Mouse (Mus musculus): Measurements from ENCODE around the gene Mfsd5.

Gene Mfsd5

GRCm38 (mm10) chr15:102279092-102279782 lies at the start of gene Mfsd5:
TSS of gene Mfsd5 (plus strand) at chr15:102279454.
- peak; percentile 97 for DNase-seq (ENCODE audit: low spot score)

DNA sequence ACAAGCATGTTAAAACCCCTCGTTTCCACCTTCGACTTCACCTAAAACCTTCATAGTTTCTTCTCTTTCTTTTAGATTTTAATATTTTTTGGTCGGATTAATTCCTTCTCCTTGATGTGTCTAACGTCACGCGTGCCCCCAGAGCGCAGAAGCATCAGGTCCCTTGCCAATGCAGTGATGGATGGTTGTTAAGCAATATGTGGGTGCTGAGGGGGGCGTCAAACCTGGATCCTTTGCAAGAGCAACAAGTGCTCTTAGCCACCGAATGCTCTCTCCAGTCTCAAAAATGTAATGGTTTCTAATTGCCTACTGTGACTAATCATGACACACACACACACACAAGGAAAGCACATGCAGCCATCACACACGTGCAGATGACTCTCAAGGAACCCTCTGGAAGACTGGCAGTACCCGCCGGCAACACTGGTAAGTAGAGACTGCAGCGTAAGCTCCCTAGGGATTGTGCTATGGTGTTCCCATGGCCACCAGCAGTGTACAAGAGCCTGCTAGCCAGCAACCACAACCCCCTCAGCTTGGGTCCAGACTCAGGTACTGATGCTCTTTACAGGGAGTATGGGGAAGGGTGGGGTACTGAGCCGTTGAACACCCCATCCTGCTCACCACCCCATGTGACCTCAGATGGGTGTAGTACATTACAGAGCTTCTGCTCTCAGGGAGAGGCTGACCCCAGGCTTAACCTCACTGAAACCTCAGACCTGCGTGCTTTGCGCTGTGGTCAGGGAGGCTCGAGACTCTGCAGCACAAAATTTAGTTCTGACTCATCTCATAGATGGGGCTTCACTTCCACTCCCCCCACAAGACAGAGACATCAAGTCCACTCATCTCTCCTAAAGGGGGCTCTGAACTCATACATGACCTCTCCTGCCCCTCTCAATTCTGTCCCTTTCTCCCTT lies 48.6 kb upstream of the Mfsd5 start:
- DNase-seq (ENCODE audit: low spot score): peak; percentile 60

DNA sequence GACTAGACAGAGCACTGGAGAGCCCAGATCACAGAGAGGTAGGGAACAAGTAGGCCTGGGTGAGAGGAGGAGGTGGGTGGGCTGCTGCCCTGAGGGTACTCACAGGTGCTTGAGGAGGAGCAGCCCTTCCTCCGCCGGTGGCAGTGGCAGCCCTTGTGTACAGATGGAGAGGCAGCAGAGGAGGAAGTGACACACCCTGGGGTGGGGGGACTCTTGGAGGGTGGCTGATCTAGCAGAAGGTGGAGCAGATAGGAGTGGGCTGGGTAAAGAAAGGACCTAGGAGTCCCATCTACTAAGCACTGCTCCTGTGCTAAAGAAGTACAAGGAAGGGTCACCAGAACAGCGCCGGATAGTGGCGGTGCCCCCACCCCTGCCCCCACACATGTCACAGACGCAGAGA lies 47.5 kb upstream of the Mfsd5 start, which contains the start of gene Itgb7:
Itgb7 (minus strand) TSS at position 197 of the 400 bp plus-strand sequence.
- DNase-seq (ENCODE audit: low spot score): no peak

DNA sequence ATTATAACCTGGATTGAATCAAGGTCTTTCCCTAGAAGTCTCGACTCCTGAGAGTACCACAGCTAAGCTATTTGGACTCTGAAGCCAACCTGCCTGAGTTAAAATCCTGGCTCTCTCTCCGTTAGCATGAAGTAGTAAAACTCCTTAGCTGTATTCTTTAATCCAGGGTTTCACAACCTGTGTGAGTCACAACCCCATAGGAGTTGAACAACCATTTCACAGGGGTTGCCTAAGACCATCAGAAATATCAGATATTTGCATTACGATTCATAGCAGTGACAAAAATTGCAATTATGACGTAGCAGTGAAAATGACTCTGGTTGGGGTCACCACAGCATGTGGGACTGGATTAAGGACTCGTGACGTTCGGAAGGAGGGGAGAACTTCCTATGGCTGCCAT lies 46.5 kb upstream of the Mfsd5 start:
- DNase-seq (ENCODE audit: low spot score): no peak

DNA sequence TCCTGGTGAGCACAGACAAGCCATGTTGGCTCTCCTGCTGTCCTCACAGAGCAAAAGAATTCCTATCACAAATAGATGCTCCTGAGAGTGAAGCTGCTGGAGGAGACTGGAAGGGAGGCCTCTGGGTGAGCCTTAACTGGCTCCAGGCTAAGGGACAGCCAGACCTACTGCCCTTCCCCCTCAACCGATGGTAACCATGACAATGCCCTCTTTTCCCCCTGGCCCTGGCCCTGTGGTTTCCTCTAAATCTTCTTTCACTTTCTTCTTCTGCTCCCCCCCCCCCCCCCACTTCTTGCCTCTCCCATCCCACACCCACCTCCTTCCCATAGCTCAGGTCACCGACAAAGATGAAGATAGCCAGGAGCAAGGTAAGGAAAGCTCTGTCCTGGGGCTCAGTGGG lies 45.4 kb upstream of the Mfsd5 start:
- DNase-seq (ENCODE audit: low spot score): no peak

- DNase-seq (ENCODE audit: low spot score): no peak
These were observed 43.8 kb upstream of the Mfsd5 start for GRCm38 (mm10) chr15:102235371-102236027.

GRCm38 (mm10) chr15:102238543-102239259 lies 40.6 kb upstream of the Mfsd5 start:
- DNase-seq (ENCODE audit: low spot score): no peak

DNA sequence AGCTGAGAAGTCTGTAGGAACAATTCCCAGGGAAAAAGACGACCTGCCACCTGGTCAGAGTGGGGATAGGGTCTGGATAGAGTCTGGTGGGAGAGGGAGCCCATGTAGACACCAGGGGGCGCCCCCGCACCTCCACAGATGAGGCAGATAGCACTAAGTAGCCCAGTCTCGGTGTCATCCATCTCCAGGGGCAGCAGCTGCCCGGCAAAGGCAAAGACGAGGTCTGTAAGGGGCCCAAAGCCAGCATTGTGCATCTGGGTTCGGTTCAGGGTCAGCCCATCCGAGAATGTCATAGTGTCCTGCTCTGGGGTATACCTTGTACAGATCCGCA lies 40.0 kb upstream of the Mfsd5 start:
- peak; percentile 92 for DNase-seq (ENCODE audit: low spot score)

- DNase-seq (ENCODE audit: low spot score): no peak
These were observed 39.4 kb upstream of the Mfsd5 start for GRCm38 (mm10) chr15:102239851-102240250.

DNA sequence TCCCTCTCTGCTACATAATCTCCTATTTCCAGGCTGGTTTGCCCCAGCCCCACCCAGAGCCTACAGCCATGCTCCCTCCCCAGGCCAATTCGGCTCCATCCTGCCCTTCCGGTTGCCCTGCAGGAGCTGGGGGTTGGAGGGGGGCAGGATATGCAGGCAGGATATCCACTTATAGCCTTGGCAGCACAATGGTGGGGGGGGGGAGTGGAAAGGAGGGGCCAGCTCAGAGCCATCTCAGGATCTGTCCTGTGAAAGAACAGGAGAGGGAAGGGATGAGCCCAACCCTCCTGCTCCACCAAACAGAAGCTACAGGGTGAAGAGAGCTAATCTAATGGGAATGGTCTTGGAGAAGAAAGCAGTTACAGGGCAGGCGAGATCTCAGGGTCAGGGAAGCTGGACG lies 38.6 kb upstream of the Mfsd5 start:
- no peak for DNase-seq (ENCODE audit: low spot score)

GRCm38 (mm10) chr15:102242404-102243228 lies 36.6 kb upstream of the Mfsd5 start:
- no peak for DNase-seq (ENCODE audit: low spot score)

DNA sequence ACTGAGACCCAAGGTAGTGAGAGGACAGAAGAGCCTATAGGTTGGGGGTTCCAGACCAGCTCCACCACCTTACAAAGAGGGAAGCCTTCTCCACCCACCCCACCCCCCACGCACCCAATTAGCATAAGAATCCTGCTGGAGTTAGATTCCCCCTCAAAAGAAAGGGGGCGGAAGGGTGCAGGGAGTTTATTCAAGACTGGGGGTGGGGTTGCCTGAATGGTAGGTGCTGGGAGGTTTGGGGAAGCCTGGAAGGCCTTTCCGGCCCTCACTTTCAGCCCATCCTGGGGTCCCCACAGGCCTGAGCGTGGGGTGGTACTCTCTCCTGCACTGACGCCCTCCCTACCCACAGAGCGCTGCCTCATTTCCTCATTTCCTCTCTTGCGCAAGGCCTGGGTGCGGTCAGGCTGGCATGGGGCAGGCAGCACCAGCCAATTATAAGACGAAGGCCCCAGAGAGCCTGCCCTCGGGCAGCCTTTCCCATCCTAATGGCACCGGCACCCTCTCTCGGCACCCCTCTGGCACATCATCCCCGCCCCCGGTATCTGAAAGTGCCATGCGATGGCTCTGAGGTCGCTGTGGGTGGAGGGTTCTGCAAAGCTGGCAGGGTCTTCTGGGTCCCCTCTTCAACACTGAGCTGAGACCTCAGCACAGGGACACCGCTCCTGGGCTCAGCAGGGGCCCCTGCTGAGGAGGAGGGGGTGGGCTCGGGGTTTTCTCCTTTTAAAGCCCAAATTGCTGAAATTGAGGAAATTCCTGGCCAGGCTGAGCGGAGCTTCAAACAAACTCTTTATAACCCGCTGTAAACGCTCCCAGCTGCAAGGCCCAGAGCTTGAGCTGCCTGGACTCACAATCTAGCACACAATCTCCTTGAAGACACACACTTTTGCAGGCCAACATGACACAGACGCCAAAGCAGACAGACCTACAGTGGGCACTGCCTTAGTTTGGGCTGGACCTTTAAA lies 35.7 kb upstream of the Mfsd5 start:
- DNase-seq (ENCODE audit: low spot score): peak; percentile 67

- DNase-seq (ENCODE audit: low spot score): no peak
These were observed 34.7 kb upstream of the Mfsd5 start for GRCm38 (mm10) chr15:102244306-102245191.

- no peak for DNase-seq (ENCODE audit: low spot score)
These were observed 33.8 kb upstream of the Mfsd5 start for GRCm38 (mm10) chr15:102245461-102245881.

DNA sequence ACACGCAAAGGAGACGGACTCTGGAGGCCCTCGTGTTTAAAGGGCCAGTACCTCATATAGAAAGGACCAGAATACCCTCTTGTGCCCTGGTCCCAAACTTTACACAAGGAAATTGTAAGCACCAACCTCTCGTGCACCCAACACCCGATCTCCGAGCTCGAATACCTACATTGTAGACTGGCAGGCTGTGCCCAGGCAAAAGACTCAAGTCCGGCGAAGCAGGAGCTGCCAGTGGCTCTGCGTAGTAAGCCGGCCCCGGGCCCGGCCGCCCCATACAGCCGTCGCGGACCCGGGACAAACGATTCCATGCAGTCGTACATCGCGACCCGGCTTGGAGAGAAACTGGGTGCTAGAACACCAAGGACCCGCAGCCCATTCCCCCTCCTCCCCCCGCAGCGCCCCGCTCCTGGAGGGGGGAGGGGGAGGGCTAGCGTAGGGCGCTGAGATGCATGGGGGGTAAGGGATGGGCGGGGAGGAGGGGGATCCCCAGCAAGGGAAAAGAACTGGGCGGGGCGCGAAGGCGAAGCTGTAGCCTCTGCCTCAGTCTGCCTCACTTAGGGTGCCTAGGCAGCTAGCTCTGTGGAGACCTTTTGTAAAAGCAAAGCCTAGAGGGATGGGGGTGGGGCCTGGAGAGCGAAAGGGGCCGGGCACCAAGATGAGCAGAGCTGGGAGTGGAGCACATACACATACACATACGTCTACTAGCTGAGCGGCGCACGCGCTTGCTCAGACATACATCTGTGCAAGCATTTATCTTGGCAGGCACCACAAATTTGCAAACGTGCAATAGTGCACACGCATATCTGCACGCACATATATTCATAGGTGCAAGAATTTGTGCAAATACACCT lies 33.1 kb upstream of the Mfsd5 start:
- DNase-seq (ENCODE audit: low spot score): peak; percentile 86

DNA sequence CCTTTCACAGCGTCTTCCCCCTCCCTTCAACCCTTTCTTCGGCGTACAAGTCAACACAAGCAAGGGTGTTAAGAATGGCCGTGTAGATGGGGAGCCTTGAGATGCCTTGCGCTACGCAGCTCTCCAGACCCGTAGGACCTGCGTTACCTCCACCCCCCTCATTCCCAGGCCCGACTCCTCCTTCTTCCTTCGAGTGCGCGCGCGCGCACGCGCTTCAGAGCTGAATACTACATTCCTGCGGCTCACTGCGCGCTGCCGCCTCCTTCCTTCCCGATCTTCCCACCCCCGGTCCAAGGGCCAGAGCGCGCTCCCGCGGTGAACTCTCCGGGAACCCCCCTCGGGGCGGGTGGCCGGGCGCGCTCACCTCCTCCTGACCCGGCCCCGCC lies 32.4 kb upstream of the Mfsd5 start:
- DNase-seq (ENCODE audit: low spot score): peak; percentile 97

DNA sequence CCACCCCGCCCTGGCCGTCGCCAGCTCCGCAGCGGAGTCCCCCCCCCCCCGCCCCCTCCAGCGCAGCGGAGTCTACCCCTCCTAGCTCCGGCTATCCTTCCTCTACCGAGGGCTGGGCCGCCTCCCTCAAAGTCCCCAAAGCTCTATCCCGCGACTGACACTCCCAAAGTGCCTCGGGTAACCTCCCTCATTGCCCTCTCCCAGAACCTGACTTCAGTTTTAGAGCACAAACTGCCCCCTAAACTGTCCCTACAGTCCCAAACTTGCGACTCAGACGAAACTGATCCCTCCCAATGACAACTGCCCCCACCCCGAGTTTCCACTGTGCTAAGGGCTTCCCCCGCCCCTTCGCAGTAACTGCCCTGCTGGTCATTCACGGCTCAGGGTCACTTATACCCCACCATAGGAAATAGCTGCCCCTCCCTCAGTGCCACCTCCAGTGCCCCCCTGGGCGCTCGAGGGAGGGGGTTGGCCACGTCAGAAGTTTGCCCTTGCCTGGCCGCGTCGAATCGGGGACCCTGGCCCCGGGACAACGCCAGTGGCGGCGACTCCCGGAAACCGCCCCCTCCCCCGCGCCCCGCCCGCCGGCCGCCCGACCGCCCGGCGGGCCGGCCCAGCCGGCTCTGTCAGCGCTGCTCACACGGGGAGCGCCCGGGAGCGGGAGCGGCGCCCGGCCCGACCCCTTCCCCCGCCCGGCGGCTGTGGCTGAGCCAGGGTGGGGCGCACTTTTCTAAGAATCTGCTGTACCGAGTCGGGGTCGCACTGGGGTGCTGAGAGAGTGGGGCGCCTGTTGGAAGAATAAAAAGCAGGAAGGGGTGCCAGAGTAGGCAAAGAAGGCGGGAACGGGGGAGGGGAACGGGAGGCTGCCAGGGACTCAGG lies 31.8 kb upstream of the Mfsd5 start:
- DNase-seq (ENCODE audit: low spot score): peak; percentile 82

Data from MN1 (cell line).